Mouse (Mus musculus): ENCODE measurements around the gene Atxn7l3. TPM values are rescaled to one million over a fixed set of nuclear protein-coding genes. Genes with fewer than 3 reads are reported as not detected.

Atxn7l3 gene
- polyA plus RNA-seq, 1 experiment from 2014 or later: 20.8 TPM

DNA sequence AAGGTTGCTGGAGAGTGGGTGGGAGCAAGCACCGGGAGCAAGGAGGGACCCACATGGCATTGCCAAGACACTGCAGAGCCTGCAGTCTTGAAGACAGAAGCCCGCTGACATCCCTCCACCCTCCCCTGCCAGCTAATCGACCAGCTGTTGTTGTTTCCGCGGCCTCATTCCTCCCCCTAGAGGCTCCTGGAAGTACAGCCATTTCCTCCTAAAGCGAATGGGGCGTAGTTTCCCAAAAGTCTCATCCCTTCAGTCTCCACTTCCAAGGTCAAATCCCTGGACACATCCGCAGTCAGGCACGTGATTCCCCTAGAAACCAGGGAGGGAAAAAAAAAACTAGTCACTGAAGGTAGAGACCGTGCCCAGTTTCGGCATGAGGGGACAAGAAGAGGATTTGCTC, 29.0 kb downstream of the Atxn7l3 start:
- peak; percentile 79 for ATAC-seq (ENCODE audit: low read depth)

DNA sequence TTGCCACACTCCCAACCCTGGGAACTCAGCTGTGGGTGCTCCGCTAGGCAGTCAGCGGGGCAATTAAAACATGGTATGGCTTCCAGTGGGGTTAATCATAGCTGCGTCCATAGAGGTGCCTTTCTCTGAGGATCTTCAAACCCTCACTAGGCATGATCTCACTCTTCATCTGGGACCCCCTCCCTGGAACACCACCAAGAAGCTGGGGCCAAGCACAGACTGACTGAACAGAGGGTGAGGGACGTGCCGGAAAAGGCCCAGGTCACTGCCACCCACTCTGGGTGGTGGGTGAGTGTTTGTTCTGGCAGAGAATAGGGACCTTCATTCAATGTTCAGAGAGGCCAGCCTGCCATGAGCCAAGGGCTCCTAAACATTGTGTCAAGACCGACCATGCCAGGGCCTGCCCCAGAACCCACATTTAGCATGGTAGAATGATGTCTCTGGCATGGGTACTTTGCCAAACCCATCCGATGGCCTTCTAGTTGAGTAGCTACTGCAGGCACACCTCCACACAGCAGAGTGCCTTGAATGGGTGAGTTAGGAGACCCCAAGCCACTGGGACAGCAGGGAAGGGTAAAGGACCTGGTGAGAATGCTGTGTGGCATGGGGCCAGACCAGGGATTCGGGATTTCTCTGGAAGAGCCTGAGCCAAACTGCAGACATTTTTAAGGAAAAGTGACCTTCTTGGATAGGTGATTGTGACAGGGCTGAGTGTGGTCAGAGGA, 29.6 kb downstream of the Atxn7l3 start:
- no peak overlapping the region for H3K27ac ChIP-seq (replicated peaks; ENCODE audit: low read depth, low read length)
- ATAC-seq (ENCODE audit: low read depth) (0 out of 2 replicates have a peak, but pooled peaks have one; percentile 7), DNase-seq (ENCODE audit: low spot score) (no peak)
- H3K4me1 ChIP-seq (ENCODE audit: control insufficient read depth, insufficient read depth, low read length): no peaks in the 10 kb centered on the region
- WGBS: 88% methylated on average over 8 of the region's 8 CpGs
- no peaks in the 10 kb centered on the region for H3K9me3 ChIP-seq (ENCODE audit: control insufficient read depth, low read length)
- H3K4me2 ChIP-seq (ENCODE audit: low read depth, low read length): no peak overlapping the region
- no peaks in the 10 kb centered on the region for H3K27me3 ChIP-seq (replicated peaks; ENCODE audit: control insufficient read depth, insufficient read depth, low read length)
- H3K4me3 ChIP-seq (ENCODE audit: low read depth, low read length): no peak overlapping the region
- peaks cover 14% of the 10 kb centered on the region; the same call in 1 of the 2 replicates for H3K36me3 ChIP-seq (ENCODE audit: control insufficient read depth, insufficient read depth, low read length)
- 0 out of 2 replicates have a peak overlapping the region, but pooled peaks have one; percentile 5 for H3K9ac ChIP-seq (ENCODE audit: low read depth, low read length)

More for the DNA sequence above, 29.0 kb downstream of the Atxn7l3 start:
- no peak overlapping the region for H3K9ac ChIP-seq (ENCODE audit: low read depth, low read length)
- H3K27ac ChIP-seq (replicated peaks; ENCODE audit: low read depth, low read length): no peak overlapping the region
- 5% methylated on average over 11 of the region's 11 CpGs for WGBS
- H3K27me3 ChIP-seq (replicated peaks; ENCODE audit: control insufficient read depth, insufficient read depth, low read length): no peaks in the 10 kb centered on the region
- no peak overlapping the region for H3K4me3 ChIP-seq (ENCODE audit: low read depth, low read length)
- H3K9me3 ChIP-seq (ENCODE audit: control insufficient read depth, low read length): no peaks in the 10 kb centered on the region
- H3K4me2 ChIP-seq (ENCODE audit: low read depth, low read length): no peak overlapping the region
- no peaks in the 10 kb centered on the region for H3K4me1 ChIP-seq (ENCODE audit: control insufficient read depth, insufficient read depth, low read length)
- H3K36me3 ChIP-seq (ENCODE audit: control insufficient read depth, insufficient read depth, low read length): peaks cover 7% of the 10 kb centered on the region; the same call in 1 of the 2 replicates
- DNase-seq (ENCODE audit: low spot score): peak; percentile 90

DNA sequence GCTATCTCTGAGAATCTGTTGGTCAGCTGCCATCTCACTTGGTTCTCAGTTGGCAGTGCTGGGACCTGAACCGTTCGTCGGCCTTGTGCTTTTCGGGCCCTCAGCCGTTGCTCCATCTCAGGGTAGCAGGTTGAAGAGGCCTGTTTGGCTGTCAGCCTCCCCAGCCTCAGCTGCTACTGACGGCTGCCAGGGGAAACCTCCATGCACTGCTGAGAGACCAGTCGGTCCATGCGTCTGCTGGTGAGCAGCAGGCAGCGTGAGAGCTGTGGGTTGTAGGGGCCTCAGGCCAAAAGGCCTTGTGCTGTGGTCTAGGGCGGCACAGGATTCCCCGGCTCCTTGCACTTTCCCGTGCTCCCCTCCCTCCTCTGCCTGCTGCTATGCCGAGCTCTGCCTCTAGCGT, 30.6 kb downstream of the Atxn7l3 start:
- no peak overlapping the region for H3K4me2 ChIP-seq (ENCODE audit: low read depth, low read length)
- no peaks in the 10 kb centered on the region for H3K9me3 ChIP-seq (ENCODE audit: control insufficient read depth, low read length)
- 57% methylated on average over 13 of the region's 14 CpGs for WGBS
- ATAC-seq (ENCODE audit: low read depth) (no peak), DNase-seq (ENCODE audit: low spot score) (no peak)
- H3K27me3 ChIP-seq (replicated peaks; ENCODE audit: control insufficient read depth, insufficient read depth, low read length): no peaks in the 10 kb centered on the region
- H3K4me3 ChIP-seq (ENCODE audit: low read depth, low read length): no peak overlapping the region
- no peaks in the 10 kb centered on the region for H3K4me1 ChIP-seq (ENCODE audit: control insufficient read depth, insufficient read depth, low read length)
- no peak overlapping the region for H3K9ac ChIP-seq (ENCODE audit: low read depth, low read length)
- H3K36me3 ChIP-seq (ENCODE audit: control insufficient read depth, insufficient read depth, low read length): peaks cover 16% of the 10 kb centered on the region; the same call in 1 of the 2 replicates
- no peak overlapping the region for H3K27ac ChIP-seq (replicated peaks; ENCODE audit: low read depth, low read length)

DNA sequence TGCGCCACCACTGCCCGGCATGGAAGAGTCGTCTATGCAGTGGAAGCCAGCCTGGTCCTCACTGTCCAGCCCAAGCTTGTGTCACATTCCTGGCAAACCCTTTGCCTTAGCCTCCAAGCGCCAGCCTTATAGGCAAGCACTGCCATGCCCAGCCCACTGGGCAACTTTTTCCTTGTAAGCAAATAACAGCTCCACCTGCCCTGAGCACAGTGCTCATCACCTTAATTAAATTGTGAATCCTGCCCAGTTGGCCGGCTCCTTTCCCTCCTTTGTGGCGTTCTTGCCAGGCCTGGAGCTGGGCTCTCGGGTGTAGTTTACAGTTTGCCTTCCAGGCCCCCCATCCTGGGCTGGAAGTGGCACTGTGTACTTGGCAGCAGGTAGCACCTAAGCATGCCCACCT, 33.2 kb downstream of the Atxn7l3 start:
- H3K4me1 ChIP-seq (ENCODE audit: control insufficient read depth, insufficient read depth, low read length): no peaks in the 10 kb centered on the region
- no peak overlapping the region for H3K4me3 ChIP-seq (ENCODE audit: low read depth, low read length)
- ATAC-seq (ENCODE audit: low read depth) (no peak), DNase-seq (ENCODE audit: low spot score) (no peak)
- peaks cover 30% of the 10 kb centered on the region; the same call in 1 of the 2 replicates for H3K36me3 ChIP-seq (ENCODE audit: control insufficient read depth, insufficient read depth, low read length)
- H3K27me3 ChIP-seq (replicated peaks; ENCODE audit: control insufficient read depth, insufficient read depth, low read length): no peaks in the 10 kb centered on the region
- no peak overlapping the region for H3K9ac ChIP-seq (ENCODE audit: low read depth, low read length)
- no peaks in the 10 kb centered on the region for H3K9me3 ChIP-seq (ENCODE audit: control insufficient read depth, low read length)
- 94% methylated on average over 7 of the region's 7 CpGs for WGBS
- H3K27ac ChIP-seq (replicated peaks; ENCODE audit: low read depth, low read length): no peak overlapping the region
- H3K4me2 ChIP-seq (ENCODE audit: low read depth, low read length): no peak overlapping the region

DNA sequence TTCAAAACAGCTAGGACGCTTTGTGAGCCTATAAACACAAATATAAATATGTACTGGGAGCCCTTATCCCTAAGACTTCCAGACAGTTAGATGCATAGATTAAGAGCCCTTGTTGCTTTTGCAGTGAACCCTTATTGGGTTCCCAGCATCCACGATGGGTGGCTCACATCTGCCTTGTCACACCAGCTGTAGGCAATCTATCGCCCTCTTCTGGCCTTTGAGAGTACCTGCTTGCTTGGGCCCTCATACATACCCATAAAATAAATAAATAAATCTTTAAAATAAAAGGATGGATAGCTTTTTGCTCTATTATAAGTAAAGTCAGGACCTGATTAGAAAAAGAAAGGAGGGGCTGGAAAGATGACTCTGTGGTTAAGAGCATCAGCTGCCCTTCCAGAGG, 37.9 kb downstream of the Atxn7l3 start:
- Histone ChIP-seq H3K4me1 (ENCODE audit: control insufficient read depth, insufficient read depth, low read length) (no peaks in the 10 kb centered on the region), H3K27ac (replicated peaks; ENCODE audit: low read depth, low read length) (no peak overlapping the region), H3K36me3 (ENCODE audit: control insufficient read depth, insufficient read depth, low read length) (peaks cover 44% of the 10 kb centered on the region), H3K4me2 (ENCODE audit: low read depth, low read length) (no peak overlapping the region), H3K9ac (ENCODE audit: low read depth, low read length) (no peak overlapping the region), H3K27me3 (replicated peaks; ENCODE audit: control insufficient read depth, insufficient read depth, low read length) (no peaks in the 10 kb centered on the region), H3K9me3 (ENCODE audit: control insufficient read depth, low read length) (no peaks in the 10 kb centered on the region), H3K4me3 (ENCODE audit: low read depth, low read length) (no peak overlapping the region)
- 95% methylated on average over 3 of the region's 3 CpGs for WGBS
- ATAC-seq (ENCODE audit: low read depth) (no peak), DNase-seq (ENCODE audit: low spot score) (no peak)

DNA sequence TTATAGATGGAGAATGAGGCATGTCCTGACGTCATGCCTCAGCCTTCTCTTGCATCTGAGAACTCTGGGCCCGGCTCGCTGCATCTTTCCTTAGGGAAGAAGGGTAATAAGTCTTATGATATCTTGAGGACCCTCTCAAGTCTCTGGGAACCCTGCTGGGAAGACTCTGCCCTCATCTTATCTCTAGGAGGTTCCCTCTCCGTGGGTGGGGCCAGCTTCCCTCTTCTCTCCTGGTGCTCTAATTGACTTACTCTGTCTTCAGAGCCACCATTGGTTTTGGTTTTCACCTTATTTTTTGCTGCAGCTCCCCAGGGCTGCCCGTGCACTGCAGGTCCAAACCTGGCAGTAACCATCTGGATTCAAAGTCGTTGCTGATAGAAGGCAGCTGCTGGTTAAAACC, 38.3 kb downstream of the Atxn7l3 start:
- Histone ChIP-seq H3K4me1 (ENCODE audit: control insufficient read depth, insufficient read depth, low read length) (no peaks in the 10 kb centered on the region), H3K4me3 (ENCODE audit: low read depth, low read length) (no peak overlapping the region), H3K9me3 (ENCODE audit: control insufficient read depth, low read length) (no peaks in the 10 kb centered on the region), H3K9ac (ENCODE audit: low read depth, low read length) (no peak overlapping the region), H3K4me2 (ENCODE audit: low read depth, low read length) (no peak overlapping the region), H3K27ac (replicated peaks; ENCODE audit: low read depth, low read length) (no peak overlapping the region), H3K27me3 (replicated peaks; ENCODE audit: control insufficient read depth, insufficient read depth, low read length) (no peaks in the 10 kb centered on the region), H3K36me3 (ENCODE audit: control insufficient read depth, insufficient read depth, low read length) (peaks cover 41% of the 10 kb centered on the region)
- ATAC-seq (ENCODE audit: low read depth) (no peak), DNase-seq (ENCODE audit: low spot score) (no peak)
- WGBS: 78% methylated on average over 6 of the region's 6 CpGs

DNA sequence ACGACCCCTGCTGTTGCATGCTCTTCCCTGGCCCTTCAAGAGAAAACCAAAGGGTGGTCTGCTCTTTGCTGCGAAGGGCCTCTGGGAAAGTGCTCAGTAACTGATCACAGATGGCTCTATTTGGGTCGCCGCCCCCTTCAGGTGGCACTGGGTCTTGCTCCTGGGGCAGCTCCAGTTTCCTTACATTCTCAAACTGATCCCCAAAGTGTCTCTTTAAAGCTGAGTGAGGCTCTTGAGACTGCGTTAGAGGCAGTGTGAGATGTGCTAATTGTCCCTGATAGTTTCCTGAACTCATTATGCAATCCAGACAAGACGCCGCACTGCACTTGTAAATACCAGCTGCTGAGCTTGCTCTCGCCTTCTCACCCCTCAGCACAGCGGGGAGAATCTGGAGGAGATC, 38.9 kb downstream of the Atxn7l3 start:
- no peak overlapping the region for H3K4me3 ChIP-seq (ENCODE audit: low read depth, low read length)
- ATAC-seq (ENCODE audit: low read depth) (peak; percentile 70), DNase-seq (ENCODE audit: low spot score) (peak; percentile 59)
- WGBS: 26% methylated on average over 9 of the region's 9 CpGs
- no peaks in the 10 kb centered on the region for H3K9me3 ChIP-seq (ENCODE audit: control insufficient read depth, low read length)
- H3K36me3 ChIP-seq (ENCODE audit: control insufficient read depth, insufficient read depth, low read length): peaks cover 38% of the 10 kb centered on the region
- no peaks in the 10 kb centered on the region for H3K27me3 ChIP-seq (replicated peaks; ENCODE audit: control insufficient read depth, insufficient read depth, low read length)
- 0 out of 2 replicates have a peak overlapping the region, but pooled peaks have one; percentile 12 for H3K9ac ChIP-seq (ENCODE audit: low read depth, low read length)
- no peak overlapping the region; the same call in 1 of the 2 replicates for H3K27ac ChIP-seq (replicated peaks; ENCODE audit: low read depth, low read length)
- H3K4me1 ChIP-seq (ENCODE audit: control insufficient read depth, insufficient read depth, low read length): no peaks in the 10 kb centered on the region
- 0 out of 2 replicates have a peak overlapping the region, but pooled peaks have one; percentile 3 for H3K4me2 ChIP-seq (ENCODE audit: low read depth, low read length)

DNA sequence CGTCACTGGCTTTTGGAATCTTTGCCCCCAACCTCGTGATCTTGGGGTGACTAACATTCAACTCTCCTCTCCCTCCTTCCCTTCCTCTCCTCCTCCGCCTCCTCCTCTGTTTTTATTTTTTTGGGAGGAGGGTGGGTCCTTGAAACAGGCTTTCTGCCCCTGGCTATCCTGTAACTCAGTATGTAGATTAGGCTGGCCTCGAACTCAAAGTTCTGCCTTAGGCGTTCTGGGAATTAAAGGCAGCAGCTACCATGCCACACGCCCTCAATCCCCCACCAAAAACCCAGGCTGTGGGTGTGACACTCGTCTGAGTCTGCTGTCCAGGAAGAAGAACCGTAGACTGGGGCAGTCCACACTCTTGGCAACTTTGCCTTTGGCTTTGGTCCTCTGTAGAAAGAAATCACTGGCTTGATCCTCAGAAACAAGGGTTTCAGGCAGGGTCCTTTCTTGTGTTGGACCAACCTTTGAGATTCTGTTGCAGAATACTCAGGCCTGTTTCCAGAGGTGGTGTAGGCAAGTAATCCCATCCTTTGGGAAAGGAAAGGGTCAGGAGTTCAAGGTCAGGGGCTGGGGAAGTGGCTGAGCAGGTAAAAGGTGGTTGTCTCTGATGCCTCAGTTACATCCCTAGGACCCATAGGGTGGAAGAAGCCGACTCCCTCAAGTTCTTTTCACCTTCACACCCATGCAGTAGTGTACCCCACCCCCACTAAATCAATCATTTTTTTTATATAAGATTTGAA, 46.9 kb downstream of the Atxn7l3 start:
- H3K36me3 ChIP-seq (ENCODE audit: control insufficient read depth, insufficient read depth, low read length): peaks cover 10% of the 10 kb centered on the region; the same call in 1 of the 2 replicates
- H3K4me3 ChIP-seq (ENCODE audit: low read depth, low read length): peak overlapping the region; percentile 54
- ATAC-seq (ENCODE audit: low read depth) (no peak), DNase-seq (ENCODE audit: low spot score) (no peak)
- H3K4me1 ChIP-seq (ENCODE audit: control insufficient read depth, insufficient read depth, low read length): peaks cover 16% of the 10 kb centered on the region; the same call in 1 of the 2 replicates
- 14% methylated on average over 9 of the region's 9 CpGs for WGBS
- no peaks in the 10 kb centered on the region for H3K9me3 ChIP-seq (ENCODE audit: control insufficient read depth, low read length)
- no peak overlapping the region for H3K27ac ChIP-seq (replicated peaks; ENCODE audit: low read depth, low read length)
- no peaks in the 10 kb centered on the region for H3K27me3 ChIP-seq (replicated peaks; ENCODE audit: control insufficient read depth, insufficient read depth, low read length)
- peak overlapping the region; percentile 67 for H3K4me2 ChIP-seq (ENCODE audit: low read depth, low read length)
- H3K9ac ChIP-seq (ENCODE audit: low read depth, low read length): peak overlapping the region; percentile 61

Data from embryonic facial prominence, embryonic 14.5 days (tissue).